Mouse (Mus musculus) gastrocnemius, adult 2 months (tissue): ENCODE results near the gene Crlf2. TPM values are rescaled to one million over a fixed set of nuclear protein-coding genes. Genes with fewer than 3 reads are reported as not detected.
A peak's percentile ranks its signal among the peaks of the same experiment; 100 is the strongest.

Experiments used
- DNase-seq: peaks from one replicate; pipeline ENCODE4 v3.0.0; 2022
- H3K27ac ChIP-seq: fragments of 200-600 bp; 2 replicates; pipeline ENCODE4 v1.8.1; 2022; ENCODE audit warnings: mild to moderate bottlenecking
- H3K4me3 ChIP-seq: fragments of 200-600 bp; 2 replicates; pipeline ENCODE4 v1.8.1; 2022; ENCODE audit warnings: mild to moderate bottlenecking, moderate library complexity
- CTCF ChIP-seq: fragments of 200-600 bp; IDR thresholded peaks from 2 replicates; pipeline ENCODE4 v1.8.1; 2022; ENCODE audit warnings: antibody characterized with exemption, mild to moderate bottlenecking, moderate library complexity
- intact Hi-C: fragments of 180-260 bp; cut with DNase I; formaldehyde crosslinking; loops from one replicate; pipeline ENCODE4 v1.15.1; 2025
- total RNA-seq, 2 experiments: library from RNA; stranded (reverse); gene quantifications; 2 replicates each; pipeline ENCODE4 v1.2.3; 2021

Crlf2 gene
- total RNA-seq, 2 experiments from 2014 or later: 2.0 to 3.4 TPM

DNA sequence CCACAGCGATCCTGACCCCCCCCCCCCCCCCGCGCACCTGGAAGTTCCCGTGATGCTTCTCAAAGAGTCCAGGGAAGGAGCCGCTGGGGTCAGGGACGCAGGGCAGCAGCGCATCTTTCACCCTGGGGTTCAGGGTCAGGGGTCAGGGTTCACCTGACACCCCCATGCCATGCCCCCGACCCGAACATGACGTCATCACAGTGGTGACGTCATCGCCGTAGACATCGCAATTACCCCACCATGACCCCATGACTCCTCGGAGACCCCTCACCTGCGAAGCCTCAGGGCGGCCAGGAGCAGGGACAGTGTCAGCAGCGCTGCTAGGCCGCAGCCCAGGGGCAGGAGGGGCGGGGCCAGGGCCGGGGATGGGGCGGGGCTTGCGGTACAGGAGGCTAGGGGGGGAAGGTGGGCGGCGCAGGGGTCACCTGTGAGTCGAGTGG is 3.5 kb downstream of the Crlf2 start:
- Histone ChIP-seq H3K4me3 (no peak overlapping the region), H3K27ac (no peak overlapping the region)
- intact Hi-C loops: loop anchor here (10.0 kb wide), 1 partner anchor 550 kb away; the partner anchor contains the start of gene Gtpbp6
- DNase-seq: peak; percentile 24
- TF ChIP-seq CTCF: no peak

DNA sequence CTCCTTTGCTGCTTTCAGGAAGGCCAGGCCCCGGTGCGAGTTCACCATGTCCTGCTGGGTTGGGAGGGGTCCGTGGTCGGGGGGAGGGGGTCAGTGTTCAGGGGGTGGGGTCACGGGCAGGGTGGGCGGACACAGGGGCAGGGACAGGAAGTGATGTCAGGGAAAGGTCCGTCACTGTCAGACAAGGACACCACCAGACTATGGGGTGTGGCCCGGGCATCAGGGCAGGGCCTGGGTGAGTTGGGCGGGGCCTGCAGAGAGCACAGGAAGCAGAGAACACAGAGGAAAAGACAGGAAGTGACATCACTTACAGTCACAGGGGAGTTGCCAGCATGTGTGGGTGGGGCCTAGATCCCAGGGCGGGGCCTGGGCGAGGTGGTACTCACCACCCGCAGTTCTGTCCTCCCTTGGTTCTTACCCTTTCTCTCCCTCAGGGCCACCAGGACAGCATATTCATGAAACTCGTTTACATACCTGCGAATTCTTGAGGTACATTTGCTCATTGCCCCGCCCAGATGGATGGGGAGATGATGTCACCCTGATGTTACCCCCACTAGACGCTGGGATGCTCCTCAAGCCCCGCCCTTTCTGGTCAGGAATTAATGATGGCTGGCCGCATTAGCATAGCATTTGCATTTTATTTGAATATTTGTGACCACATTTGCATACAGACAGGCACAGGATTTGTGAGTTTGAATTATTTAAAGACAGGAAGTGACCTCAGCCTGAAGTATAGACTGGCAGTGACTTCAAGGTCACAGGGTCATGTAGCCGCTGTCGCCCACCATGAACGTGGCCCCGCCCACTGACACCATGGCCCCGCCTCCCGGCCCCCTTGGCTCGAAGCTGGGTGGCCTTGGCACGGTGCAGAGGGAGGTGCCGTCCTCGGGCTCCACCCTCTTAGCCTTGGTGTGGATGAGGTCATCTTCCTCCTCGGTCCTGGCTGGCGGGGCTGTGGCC is 4.4 kb downstream of the Crlf2 start:
- TF ChIP-seq CTCF: no peak
- intact Hi-C loops: loop anchor here (10.0 kb wide), 1 partner anchor 550 kb away; the partner anchor contains the start of gene Gtpbp6
- no peak overlapping the region for H3K27ac ChIP-seq
- H3K4me3 ChIP-seq: no peak overlapping the region
- DNase-seq: peak; percentile 22

DNA sequence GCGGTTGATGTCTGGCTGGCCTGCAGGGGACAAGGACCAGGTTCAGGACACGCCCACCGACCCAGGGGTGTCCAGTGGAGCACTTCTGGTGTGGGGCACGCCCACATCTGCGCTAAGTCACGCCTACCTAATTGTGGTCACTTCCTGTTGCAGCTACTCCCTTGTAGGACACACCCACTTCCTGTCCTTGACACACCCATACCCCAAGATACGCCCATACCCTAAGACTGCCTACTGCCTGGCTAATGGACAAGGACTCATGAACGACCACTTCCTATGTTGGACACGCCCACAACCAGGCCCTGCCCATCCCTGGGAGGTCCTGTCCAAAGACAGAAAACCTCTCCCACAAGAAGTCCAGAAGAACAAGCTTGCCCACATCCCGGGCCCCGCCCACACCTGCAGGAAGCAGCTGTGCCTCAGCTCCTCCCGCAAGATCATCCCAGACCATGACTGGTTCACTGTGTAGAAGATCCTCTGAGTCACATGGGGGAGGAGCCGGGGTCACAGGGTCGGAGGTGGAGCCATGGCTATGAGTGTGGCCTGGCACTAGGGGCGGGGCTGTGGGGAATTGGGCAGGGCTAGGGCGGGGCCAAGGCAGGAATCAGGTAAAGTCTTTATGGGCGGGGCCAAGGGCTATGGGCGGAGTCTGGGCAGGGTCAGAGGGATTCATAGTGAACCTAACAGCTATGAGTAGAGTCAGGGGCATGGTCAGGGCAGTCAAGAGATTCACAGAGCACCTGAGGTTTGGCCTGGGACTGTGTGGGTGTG is 5.4 kb downstream of the Crlf2 start:
- intact Hi-C loops: loop anchor here (10.0 kb wide), 1 partner anchor 551 kb away; the partner anchor contains the start of gene Gtpbp6
- TF ChIP-seq CTCF: no peak

DNA sequence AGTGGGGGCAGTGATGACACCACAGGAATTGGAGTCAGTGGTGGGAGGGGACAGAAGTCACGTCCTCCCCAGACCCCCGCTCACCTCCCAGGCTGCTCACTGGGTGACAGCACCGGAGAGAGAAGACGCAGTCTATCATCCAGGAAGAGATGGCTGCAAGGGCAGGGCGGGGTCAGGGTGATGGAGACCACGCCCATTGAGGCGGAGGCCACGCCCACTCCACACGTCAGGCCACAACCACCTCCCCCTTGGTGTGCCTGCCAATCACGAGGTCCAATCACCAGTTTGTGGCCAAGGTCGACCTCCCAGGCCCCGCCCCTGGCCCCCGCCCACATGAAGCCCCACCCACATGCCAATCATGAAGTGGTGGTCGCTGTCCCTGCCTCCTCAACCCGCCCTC is 6.3 kb downstream of the Crlf2 start:
- DNase-seq: no peak
- no peak overlapping the region for H3K4me3 ChIP-seq
- intact Hi-C loops: loop anchor here (10.0 kb wide), 1 partner anchor 552 kb away; the partner anchor contains the start of gene Gtpbp6
- TF ChIP-seq CTCF: no peak
- no peak overlapping the region for H3K27ac ChIP-seq

More for the DNA sequence above, 5.4 kb downstream of the Crlf2 start:
- Histone ChIP-seq H3K4me3 (no peak overlapping the region), H3K27ac (no peak overlapping the region)
- DNase-seq: peak; percentile 28

DNA sequence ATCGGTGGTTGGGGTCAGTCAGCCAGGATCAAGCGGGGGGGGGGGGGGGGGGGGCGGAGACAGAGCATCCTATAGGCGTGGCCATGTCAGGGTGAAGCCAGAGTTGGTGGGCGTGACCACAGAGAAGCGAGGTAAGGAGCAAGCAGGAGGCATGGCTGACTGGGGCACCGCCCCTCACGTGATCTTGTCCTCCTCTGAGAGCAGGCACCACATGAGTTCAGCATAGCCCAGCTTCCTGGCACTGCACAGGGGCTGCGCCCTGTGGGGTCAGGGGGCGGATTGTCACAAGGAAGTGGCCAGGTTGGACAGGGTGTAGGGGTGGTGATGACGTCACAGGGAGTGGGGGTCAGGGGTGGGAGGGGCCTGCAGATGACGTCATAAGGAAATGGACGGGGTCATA is 6.7 kb downstream of the Crlf2 start:
- TF ChIP-seq CTCF: no peak
- H3K4me3 ChIP-seq: no peak overlapping the region
- no peak overlapping the region for H3K27ac ChIP-seq
- peak; percentile 17 for DNase-seq
- intact Hi-C loops: loop anchor here (10.0 kb wide), 1 partner anchor 553 kb away; the partner anchor contains the start of gene Gtpbp6

DNA sequence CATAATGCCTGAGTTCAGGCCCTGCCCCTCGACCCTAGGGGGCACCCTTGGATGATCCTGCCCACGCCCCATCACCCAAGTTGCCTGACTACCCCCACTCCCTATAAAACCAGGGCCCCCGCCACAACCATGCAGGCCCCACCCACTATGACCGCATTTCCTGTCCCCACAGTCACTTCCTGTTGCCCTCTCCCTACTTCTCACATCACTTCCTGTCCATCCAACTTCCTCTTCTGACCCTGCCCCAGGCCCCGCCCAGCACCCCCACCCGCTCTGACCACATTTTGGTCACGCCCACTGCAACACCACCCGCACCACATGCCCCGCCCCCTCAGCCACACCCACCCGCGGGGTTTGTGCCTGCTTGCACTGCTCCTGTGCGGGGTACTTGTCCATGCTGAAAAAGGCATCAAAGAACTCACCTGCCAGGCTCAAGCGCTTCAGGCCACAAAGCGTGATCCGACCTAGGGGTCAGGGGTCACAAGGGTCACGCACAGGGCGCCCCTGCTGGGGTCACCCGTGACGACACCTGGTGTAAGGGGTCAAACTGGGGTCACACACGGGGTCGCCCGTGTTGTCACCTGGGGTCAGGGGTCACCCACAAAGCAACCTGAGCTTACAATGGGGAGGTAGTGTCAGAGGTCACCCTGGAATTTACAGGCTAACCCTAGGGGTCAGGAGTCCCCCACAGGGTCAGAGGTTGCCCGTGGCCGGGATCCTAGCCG is 7.6 kb downstream of the Crlf2 start:
- Histone ChIP-seq H3K27ac (no peak overlapping the region), H3K4me3 (no peak overlapping the region)
- no peak for TF ChIP-seq CTCF
- intact Hi-C loops: loop anchor here (10.0 kb wide), 1 partner anchor 554 kb away; the partner anchor contains the start of gene Gtpbp6
- DNase-seq: no peak

DNA sequence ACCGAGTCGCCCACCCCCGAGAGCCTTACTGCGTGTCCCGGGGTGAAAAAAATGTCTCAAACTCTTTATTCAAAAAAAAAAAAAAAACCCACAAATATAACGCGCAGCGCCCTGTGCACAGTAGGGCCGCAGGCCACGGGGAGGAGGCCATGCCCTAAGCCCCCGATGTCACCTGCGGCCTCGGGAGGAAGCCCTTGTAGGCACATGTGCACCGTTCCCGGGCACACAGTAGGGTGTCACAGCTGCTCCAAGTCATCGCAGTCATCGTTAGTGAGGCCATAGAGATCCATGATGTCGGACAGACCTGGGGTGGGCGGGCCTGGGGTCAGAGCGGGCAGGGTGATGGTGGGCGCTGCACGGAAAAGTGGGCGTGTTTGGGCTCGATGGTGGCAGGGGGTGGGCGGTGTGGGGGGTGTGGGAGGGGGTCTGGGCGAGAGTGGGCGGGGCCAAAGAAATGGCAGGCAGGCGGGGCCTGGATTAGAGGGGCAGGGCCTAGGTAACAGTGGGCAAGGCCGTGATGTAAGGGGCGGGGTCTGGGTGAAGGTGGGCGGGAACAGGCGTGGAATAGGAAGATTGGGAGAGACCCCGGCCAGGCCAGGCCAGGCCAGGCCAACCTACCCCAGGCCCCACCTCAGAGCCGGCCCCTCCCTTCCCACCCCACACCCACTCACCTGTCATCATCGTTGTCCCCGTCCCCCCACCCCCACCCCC is 8.4 kb downstream of the Crlf2 start:
- no peak for DNase-seq
- no peak overlapping the region for H3K4me3 ChIP-seq
- TF ChIP-seq CTCF: no peak
- intact Hi-C loops: loop anchor here (10.0 kb wide), 1 partner anchor 554 kb away; the partner anchor contains the start of gene Gtpbp6
- H3K27ac ChIP-seq: no peak overlapping the region

DNA sequence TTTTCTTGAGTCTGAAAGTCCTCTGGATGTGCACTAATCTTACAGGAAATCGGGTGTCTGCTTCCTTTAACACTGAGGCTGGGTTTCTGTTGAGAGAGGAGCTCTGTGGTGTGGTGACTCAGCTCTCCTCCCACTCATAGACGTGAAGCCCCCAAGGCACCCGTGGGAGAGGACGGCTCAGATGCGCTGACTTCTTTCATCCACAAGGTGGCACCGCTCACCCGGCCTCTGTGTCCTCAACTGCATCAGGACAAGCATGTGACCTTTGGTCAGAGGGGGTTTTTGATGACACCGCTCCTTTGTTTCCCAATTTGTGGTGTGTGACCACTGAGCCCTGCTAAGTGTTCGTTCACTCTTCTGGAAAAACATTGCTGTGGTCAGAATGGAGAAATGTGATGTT is 10.1 kb downstream of the Crlf2 start:
- peak; percentile 22 for DNase-seq
- Histone ChIP-seq H3K4me3 (no peak overlapping the region), H3K27ac (no peak overlapping the region)
- intact Hi-C loops: no loop called here
- TF ChIP-seq CTCF: peak; percentile 61

DNA sequence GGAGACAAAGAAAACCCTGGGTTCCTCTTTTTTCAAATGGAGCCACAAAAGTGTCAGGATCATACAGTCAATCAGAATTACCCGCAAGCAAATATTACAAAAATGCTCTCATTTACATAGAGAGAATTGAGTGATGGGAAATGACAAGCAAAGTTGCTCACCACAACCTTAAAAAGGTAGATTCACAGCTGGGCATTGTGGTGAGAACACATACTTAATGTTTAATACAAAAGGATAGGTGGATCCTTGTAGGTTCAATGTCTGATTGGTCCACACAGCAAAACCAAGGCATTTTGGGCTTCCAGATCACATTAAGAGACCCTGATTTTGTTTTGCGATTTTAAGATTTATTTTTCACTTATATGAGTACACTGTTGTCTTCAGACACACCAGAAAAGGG is 11.7 kb downstream of the Crlf2 start:
- TF ChIP-seq CTCF: no peak
- H3K4me3 ChIP-seq: no peak overlapping the region
- H3K27ac ChIP-seq: no peak overlapping the region
- intact Hi-C loops: no loop called here
- DNase-seq: no peak

DNA sequence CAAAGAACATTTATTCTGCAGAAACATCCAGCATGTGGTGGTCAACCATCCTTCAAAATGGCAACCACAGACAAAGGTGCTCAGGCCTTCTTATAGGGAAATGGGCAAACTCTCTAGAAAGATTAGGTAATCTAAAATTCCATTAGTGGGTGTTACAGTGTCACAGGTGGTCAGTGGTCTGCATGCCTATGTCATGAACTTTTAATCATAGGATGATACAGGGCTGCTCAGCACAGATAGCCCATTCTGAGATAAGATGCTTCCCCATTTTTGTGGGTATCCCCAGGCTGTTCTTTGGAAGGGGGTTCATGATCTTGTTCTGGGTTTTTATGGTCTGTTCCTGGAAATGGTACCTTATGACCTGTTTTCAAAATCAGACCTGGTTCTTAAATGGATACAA is 49.1 kb downstream of the Crlf2 start:
- H3K4me3 ChIP-seq: no peak overlapping the region
- TF ChIP-seq CTCF: no peak
- no peak overlapping the region for H3K27ac ChIP-seq
- DNase-seq: no peak
- intact Hi-C loops: no loop called here

DNA sequence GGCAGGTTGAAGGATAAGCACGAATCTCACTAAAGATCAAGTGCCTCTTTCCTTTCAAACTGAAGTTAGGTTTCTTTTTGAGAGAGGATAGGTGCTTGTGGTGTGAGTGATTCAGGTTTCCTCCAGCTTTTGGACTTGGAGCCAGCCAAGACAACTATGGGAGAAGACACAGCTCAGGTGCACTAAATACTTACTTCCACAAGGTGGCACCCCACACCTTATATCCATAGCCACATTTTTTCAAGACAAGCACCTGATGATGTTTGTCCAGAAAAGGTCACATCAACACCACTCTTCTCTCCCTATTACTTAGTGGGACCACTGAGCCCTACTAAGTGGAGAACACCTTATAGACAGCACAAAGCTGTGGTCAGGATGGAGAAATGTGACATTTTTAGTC is 52.1 kb downstream of the Crlf2 start:
- intact Hi-C loops: no loop called here
- H3K27ac ChIP-seq: no peak overlapping the region
- DNase-seq: no peak

More for the DNA sequence above, 52.1 kb downstream of the Crlf2 start:
- H3K4me3 ChIP-seq: no peak overlapping the region
- peak; percentile 48 for TF ChIP-seq CTCF

Other genes with a start within 250 kb of the Crlf2 start
- gene Vmn2r16, start 228.8 kb downstream of the Crlf2 start, total RNA-seq: not detected
- gene Vmn2r17, start 139.3 kb downstream of the Crlf2 start, total RNA-seq: not detected
- under 1 TPM; 0.14 to 0.38 TPM for gene 5430403G16Rik, start 132.0 kb upstream of the Crlf2 start, total RNA-seq
- 1 to 10 TPM; 1.5 to 1.6 TPM for gene 4930522L14Rik, start 192.9 kb upstream of the Crlf2 start, total RNA-seq